Mouse (Mus musculus): ENCODE results near the gene Pde4dip.

DNA sequence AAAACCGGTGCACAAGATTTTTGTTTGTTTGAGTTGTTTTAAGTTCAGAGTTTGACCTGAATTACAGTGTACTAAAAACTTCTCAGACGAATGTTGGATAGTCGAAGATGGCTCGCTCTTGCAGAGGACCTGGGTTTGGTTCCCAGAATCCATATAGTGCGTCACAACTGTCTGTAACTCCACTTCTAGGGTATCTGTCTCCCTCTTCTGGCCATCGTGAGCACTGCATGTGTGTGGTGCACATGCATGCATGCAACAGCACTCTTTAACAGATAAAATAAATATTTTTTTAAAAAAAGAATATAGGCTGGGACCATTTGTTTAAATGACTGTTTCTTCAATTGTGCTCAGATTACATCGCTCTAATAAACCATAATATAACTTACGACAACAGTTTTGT is 233.6 kb downstream of the Pde4dip start:
- TF ChIP-seq POLR2A (IDR thresholded peaks at IDR 0.05; ENCODE audit: insufficient read depth, low read depth, low read length) (no peak), CTCF (IDR thresholded peaks at IDR 0.05; ENCODE audit: insufficient read depth, low read depth, low read length) (no peak)

All from olfactory bulb, adult 2 months (tissue).